Mouse (Mus musculus) urinary bladder, postnatal 10 days (tissue): Measurements from ENCODE around the gene Pla2g6.
A peak's percentile ranks its signal among the peaks of the same experiment; 100 is the strongest.

Experiments
- DNase-seq: peaks from one replicate; pipeline ENCODE4 v3.0.0; 2022; ENCODE audit warnings: low spot score

The Pla2g6 gene

DNA sequence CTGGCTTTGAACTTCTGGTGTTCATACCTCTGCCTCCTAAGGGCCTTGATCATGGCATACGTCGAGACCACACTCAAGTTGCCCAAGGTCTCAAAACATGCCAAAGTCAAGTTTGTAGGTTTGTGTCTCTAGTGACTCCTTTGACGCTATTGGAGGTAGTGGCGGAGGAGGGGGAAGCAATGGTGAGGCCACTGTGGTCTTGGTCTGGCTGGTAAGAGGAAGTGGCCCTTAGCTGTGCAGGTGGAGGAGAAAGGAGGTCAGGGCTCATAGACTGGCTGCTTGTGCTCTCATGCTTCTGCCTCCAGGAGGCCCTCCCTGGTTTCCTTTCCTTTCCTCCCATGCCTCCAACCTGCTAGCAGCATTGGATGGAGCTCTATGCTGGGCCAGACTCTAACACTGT, 22.7 kb upstream of the Pla2g6 start:
- DNase-seq, result no peak

DNA sequence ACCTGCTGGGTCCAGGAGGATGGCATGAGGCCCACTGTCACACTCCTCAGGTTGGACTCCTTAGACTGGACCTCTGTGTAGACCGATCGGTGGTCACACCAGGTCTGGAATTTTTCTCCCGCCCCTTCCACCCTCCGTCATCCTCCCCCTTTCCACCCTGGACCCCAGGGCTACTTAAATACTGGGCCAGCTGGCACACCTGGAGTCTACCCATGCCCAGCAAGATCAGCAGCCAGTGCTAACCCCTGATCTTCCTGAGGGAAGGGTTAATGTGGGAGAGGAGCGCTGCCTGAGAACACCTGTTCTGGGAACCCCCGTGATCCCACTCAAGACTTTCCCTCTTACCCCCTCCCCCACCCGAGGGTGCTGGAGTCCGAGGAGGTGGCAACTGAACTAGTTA, 20.5 kb upstream of the Pla2g6 start:
- DNase-seq, result no peak

- no peak for DNase-seq
These were observed 19.8 kb upstream of the Pla2g6 start for GRCm38 (mm10) chr15:79347845-79348506.

- peak; percentile 72 for DNase-seq
These were observed 19.1 kb upstream of the Pla2g6 start for GRCm38 (mm10) chr15:79347165-79347844.

- no peak for DNase-seq
These were observed 18.0 kb upstream of the Pla2g6 start, which contains the start of gene Maff for GRCm38 (mm10) chr15:79346051-79346793. Gene Maff, plus strand, starts transcription at chr15:79346621.

- DNase-seq, result no peak
These were observed 16.4 kb upstream of the Pla2g6 start for GRCm38 (mm10) chr15:79344627-79345026.

DNA sequence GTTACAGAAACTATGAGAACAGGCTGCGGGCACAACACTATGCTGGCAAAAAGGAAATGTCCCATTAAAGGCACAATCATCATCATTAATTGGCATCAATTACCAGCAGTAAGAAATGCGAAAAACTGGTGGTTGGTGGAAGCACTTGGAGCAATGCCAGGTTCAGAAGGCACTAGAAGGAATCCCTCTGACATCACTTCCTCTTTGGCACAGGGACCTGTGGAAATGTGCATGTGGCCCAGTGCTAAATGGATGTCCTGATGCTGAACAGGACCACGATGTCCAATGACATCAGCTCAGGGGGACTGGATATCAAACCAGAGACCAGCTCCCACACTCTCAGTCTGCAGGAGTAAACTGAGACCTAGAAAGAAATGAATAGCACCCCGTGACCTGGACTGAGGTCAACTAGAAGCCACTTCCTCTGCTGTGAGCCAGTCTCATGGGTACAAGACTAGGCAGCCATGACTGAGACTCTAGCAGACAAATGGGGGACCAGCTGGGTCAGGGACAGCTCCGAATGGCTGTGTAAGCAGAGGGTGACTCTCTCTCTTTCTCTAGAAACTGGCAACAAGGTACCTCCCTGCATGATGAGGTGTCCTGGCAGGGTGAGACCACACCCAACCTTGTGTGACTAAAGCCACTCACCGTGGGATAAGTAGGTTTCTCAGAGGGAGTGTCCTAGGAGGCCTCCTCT, 14.6 kb upstream of the Pla2g6 start:
- DNase-seq, result no peak

- DNase-seq, result no peak
These were observed 10.8 kb upstream of the Pla2g6 start for GRCm38 (mm10) chr15:79338978-79339377.

DNA sequence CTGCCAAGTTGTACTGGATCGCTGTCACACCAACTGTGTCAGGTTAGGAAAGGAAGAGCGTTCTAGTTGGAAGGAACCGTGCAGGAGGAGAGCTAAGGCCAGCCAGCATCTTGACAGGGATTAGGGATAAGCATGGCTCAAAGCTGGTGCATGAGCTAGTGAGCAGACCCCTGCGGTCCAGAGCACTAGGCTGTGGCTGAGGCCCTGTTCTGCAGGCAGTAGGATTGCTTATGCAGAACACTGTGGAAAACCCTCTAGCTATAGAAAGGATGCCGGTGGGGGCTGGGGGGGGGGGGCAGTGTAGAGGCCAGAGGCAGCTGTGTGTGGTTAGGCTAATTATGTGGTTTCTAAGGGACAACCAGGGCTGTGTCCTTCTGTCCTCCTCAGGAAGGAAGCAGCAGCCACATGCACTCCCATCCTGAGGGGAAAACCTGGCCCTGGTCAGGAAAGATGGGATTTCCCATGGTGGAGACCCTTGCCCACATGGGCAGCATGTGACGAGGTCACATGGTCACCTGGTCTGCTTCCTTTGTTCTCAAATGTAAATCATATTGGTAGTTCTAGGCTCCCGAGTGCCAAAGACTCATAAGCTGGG, 7.0 kb upstream of the Pla2g6 start:
- no peak for DNase-seq

GRCm38 (mm10) chr15:79333409-79333808, 5.2 kb upstream of the Pla2g6 start:
- no peak for DNase-seq

- no peak for DNase-seq
These were observed 2.3 kb upstream of the Pla2g6 start for GRCm38 (mm10) chr15:79330521-79330920.

DNA sequence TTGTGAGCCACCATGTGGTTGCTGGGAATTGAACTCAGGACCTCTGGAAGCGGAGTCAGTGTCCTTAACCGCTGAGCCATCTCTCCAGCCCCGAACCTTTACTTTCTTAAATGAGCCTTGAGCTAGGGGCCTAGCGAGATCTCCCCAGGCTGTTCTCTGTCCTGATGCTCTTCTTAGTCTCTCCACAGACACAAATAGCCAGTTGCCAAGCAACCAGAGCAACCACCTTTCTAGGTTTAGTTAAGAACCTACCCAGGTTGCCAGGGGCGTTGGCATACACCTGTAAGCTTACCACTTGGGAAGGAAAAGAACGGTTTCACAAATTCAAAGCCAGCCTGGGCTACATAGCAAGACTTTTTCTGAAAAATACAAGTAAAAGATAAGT, 1.8 kb upstream of the Pla2g6 start:
- DNase-seq, result no peak

- no peak for DNase-seq
These were observed 1.3 kb upstream of the Pla2g6 start for GRCm38 (mm10) chr15:79329346-79329978.

- DNase-seq, result no peak
These were observed 717 bp upstream of the Pla2g6 start for GRCm38 (mm10) chr15:79328939-79329275.

- DNase-seq, result no peak
These were observed 924 bp downstream of the Pla2g6 start for GRCm38 (mm10) chr15:79326971-79327961.

DNA sequence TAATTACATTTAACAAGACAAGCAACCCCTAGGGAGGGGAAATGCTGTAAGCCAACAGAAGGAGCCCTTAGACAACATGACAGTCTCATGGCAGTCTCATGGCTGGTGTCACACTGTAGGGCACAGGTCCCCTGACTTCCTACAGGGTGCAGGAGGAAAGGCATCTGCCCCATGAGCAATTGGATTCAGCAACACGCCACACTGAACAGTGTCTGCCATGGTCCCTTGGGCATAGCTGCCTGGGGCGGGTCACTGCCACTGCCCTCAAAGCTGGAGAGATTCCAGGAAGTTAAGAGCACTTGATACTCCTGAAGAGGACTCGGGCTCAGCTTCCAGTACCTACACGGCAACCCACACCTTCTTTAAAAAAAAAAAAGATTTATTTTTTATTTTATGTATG, 1.9 kb downstream of the Pla2g6 start:
- no peak for DNase-seq

GRCm38 (mm10) chr15:79325742-79326141, 2.4 kb downstream of the Pla2g6 start:
- no peak for DNase-seq

GRCm38 (mm10) chr15:79324373-79324772, 3.8 kb downstream of the Pla2g6 start:
- no peak for DNase-seq

DNA sequence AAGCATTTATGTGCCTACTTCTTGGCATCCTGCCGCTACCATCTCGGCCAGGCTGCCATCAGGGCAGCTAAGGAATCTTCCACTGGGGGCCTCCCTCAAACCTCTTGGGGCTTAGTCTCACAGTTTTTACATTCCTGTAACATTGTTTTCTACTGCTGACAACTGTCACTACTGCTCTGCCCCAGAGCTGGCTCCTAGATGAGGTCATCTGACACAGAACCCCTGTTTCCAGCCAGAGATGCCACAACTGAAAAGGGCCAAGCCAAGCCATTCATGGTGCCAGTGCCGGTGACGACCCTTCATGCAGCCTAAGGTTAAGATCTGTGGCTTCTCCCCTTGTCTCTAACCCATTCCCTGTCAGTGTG, 4.4 kb downstream of the Pla2g6 start:
- DNase-seq, result no peak

GRCm38 (mm10) chr15:79322991-79323790, 5.0 kb downstream of the Pla2g6 start:
- DNase-seq, result no peak
